Mouse (Mus musculus): ENCODE measurements around the gene Ikzf4. TPM values are rescaled to one million over a fixed set of nuclear protein-coding genes. Genes with fewer than 3 reads are reported as not detected.

Ikzf4 gene
- polyA plus RNA-seq, 1 experiment from 2014 or later = 2.8 TPM

GRCm38 (mm10) chr10:128664808-128665207, 19.0 kb upstream of the Ikzf4 start:
- Histone ChIP-seq H3K36me3 (ENCODE audit: control insufficient read depth, insufficient read depth, low read length) (no peaks in the 10 kb centered on the region), H3K27me3 (ENCODE audit: control insufficient read depth, insufficient read depth, low read length) (no peaks in the 10 kb centered on the region), H3K4me3 (ENCODE audit: low read length) (no peak overlapping the region), H3K4me1 (ENCODE audit: control insufficient read depth, insufficient read depth, low read length) (peaks cover 6% of the 10 kb centered on the region; the same call in 1 of the 2 replicates), H3K9ac (ENCODE audit: low read depth, low read length) (no peak overlapping the region), H3K9me3 (ENCODE audit: control insufficient read depth, low read length) (no peaks in the 10 kb centered on the region), H3K4me2 (replicated peaks; ENCODE audit: low read depth, low read length) (no peak overlapping the region), H3K27ac (ENCODE audit: low read depth, low read length) (no peak overlapping the region)
- 70% methylated on average over 3 of the region's 3 CpGs for WGBS
- no peak for ATAC-seq (ENCODE audit: low FRiP score, low TSS enrichment)

DNA sequence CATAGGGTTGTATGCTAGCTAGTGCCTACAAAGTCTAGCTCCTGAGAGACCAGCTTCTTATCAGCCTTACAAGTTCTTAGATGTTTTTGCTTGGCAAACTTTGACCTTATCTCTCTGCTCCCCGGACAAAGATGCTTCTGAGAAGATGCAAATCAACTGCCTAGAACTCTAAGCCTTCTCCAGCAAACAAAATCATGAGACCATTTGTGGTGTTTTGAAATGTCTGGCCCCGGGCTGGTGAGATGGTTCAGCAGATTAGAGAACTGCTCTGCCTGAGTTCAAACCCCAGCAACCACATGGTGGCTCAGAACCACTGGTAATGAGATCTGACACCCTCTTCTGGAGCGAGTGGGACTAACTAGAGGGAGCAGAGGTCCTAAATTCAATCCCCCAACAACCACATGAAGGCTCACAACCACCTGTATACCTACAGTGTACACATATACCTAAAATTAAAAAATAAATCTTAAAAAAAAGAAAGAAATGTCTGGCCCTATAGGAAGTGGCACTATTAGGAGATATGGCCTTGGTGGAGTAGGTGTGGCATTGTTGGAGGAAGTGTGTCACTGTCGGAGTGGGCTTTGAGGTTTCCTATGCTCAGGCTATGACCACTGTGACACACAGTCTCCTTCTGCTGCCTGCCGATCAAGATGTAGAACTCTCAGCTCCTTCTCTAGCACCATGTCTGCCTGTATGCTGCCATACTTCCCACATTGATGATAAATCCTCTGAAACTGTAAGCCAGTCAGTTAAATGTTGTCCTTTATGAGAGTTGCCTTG, 17.8 kb upstream of the Ikzf4 start:
- Histone ChIP-seq H3K27me3 (ENCODE audit: control insufficient read depth, insufficient read depth, low read length) (no peaks in the 10 kb centered on the region), H3K36me3 (ENCODE audit: control insufficient read depth, insufficient read depth, low read length) (no peaks in the 10 kb centered on the region), H3K9me3 (ENCODE audit: control insufficient read depth, low read length) (no peaks in the 10 kb centered on the region), H3K9ac (ENCODE audit: low read depth, low read length) (no peak overlapping the region), H3K4me3 (ENCODE audit: low read length) (no peak overlapping the region), H3K27ac (ENCODE audit: low read depth, low read length) (no peak overlapping the region), H3K4me1 (ENCODE audit: control insufficient read depth, insufficient read depth, low read length) (peaks cover 3% of the 10 kb centered on the region; the same call in 1 of the 2 replicates), H3K4me2 (replicated peaks; ENCODE audit: low read depth, low read length) (no peak overlapping the region)
- no peak for ATAC-seq (ENCODE audit: low FRiP score, low TSS enrichment)
- 62% methylated on average over 5 of the region's 5 CpGs for WGBS

GRCm38 (mm10) chr10:128662465-128662864, 16.7 kb upstream of the Ikzf4 start:
- no peak overlapping the region for H3K4me3 ChIP-seq (ENCODE audit: low read length)
- no peak overlapping the region for H3K9ac ChIP-seq (ENCODE audit: low read depth, low read length)
- no peak overlapping the region for H3K27ac ChIP-seq (ENCODE audit: low read depth, low read length)
- H3K4me1 ChIP-seq (ENCODE audit: control insufficient read depth, insufficient read depth, low read length) = no peaks in the 10 kb centered on the region
- no peaks in the 10 kb centered on the region for H3K27me3 ChIP-seq (ENCODE audit: control insufficient read depth, insufficient read depth, low read length)
- H3K36me3 ChIP-seq (ENCODE audit: control insufficient read depth, insufficient read depth, low read length) = no peaks in the 10 kb centered on the region
- ATAC-seq (ENCODE audit: low FRiP score, low TSS enrichment) = no peak
- no peak overlapping the region for H3K4me2 ChIP-seq (replicated peaks; ENCODE audit: low read depth, low read length)
- H3K9me3 ChIP-seq (ENCODE audit: control insufficient read depth, low read length) = no peaks in the 10 kb centered on the region

DNA sequence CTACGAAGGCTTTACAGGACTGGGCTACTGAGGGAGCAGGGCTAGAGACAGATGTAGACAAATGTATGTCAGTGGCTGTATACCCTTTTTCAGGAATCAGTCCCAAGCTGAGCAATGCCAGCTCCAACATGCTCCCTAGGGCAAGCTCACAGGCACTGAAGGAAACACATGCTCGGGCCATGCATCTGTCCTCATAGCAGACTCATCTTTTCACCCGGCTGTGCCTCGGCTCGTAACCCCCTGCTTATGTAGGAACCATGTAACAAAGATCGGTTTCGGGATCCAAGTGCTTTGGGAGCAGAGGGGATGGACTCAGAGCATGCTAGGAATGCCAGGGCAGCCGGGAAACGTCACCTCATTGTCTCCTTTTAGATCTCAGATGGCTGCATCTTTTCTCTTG, 13.7 kb upstream of the Ikzf4 start:
- no peak overlapping the region for H3K9ac ChIP-seq (ENCODE audit: low read depth, low read length)

DNA sequence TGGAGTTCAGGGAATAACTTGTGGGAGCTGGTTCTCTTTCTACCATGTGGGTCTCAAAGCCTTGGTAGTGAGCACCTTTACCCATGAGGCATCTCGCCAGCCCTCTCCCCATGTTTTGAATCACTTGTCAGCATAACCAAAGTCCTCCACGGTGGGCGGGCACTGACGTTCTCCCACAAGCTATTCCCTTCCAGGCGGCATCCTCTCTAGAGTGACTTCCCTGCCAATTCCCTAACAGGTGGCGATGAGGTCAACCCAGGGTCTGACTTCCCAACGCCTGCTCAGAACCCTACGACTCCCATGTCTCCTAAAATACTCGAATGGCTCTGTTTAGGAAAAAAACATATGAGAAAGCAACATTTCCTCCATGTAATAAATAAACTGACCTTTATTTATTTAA, 12.1 kb upstream of the Ikzf4 start:
- H3K9me3 ChIP-seq (ENCODE audit: control insufficient read depth, low read length) = no peaks in the 10 kb centered on the region
- WGBS = 50% methylated on average over 9 of the region's 9 CpGs
- no peak overlapping the region for H3K9ac ChIP-seq (ENCODE audit: low read depth, low read length)
- no peak for ATAC-seq (ENCODE audit: low FRiP score, low TSS enrichment)
- H3K4me2 ChIP-seq (replicated peaks; ENCODE audit: low read depth, low read length) = no peak overlapping the region
- H3K4me3 ChIP-seq (ENCODE audit: low read length) = no peak overlapping the region
- no peaks in the 10 kb centered on the region for H3K36me3 ChIP-seq (ENCODE audit: control insufficient read depth, insufficient read depth, low read length)
- H3K27ac ChIP-seq (ENCODE audit: low read depth, low read length) = no peak overlapping the region
- H3K4me1 ChIP-seq (ENCODE audit: control insufficient read depth, insufficient read depth, low read length) = no peaks in the 10 kb centered on the region
- H3K27me3 ChIP-seq (ENCODE audit: control insufficient read depth, insufficient read depth, low read length) = no peaks in the 10 kb centered on the region

More for the DNA sequence above, 13.7 kb upstream of the Ikzf4 start:
- no peak for ATAC-seq (ENCODE audit: low FRiP score, low TSS enrichment)
- no peak overlapping the region for H3K4me2 ChIP-seq (replicated peaks; ENCODE audit: low read depth, low read length)
- no peak overlapping the region for H3K27ac ChIP-seq (ENCODE audit: low read depth, low read length)
- no peaks in the 10 kb centered on the region for H3K27me3 ChIP-seq (ENCODE audit: control insufficient read depth, insufficient read depth, low read length)
- H3K36me3 ChIP-seq (ENCODE audit: control insufficient read depth, insufficient read depth, low read length) = no peaks in the 10 kb centered on the region
- no peak overlapping the region for H3K4me3 ChIP-seq (ENCODE audit: low read length)
- no peaks in the 10 kb centered on the region for H3K4me1 ChIP-seq (ENCODE audit: control insufficient read depth, insufficient read depth, low read length)
- H3K9me3 ChIP-seq (ENCODE audit: control insufficient read depth, low read length) = no peaks in the 10 kb centered on the region
- WGBS = 39% methylated on average over 9 of the region's 9 CpGs

DNA sequence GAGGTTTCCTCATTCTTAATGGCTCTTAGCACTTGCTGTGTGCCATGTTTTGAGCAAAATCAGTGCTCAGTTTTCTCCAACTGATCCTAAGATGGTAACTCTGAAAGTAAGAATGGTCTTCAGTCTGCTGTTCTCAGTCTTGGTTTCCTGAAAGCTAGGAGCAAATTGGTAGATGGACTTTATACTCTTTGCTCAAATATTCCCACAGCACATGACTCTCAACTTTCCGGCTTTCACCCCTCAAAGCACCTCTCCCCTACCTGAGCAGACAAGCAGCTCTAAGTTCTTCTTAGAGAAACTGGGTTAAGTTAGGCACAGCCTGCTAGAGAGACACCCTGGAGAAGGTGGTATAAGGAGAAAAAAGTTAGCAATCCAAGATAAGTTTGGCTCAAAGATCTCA, 10.9 kb upstream of the Ikzf4 start:
- 91% methylated on average over 1 of the region's 1 CpGs for WGBS
- Histone ChIP-seq H3K4me2 (replicated peaks; ENCODE audit: low read depth, low read length) (no peak overlapping the region), H3K36me3 (ENCODE audit: control insufficient read depth, insufficient read depth, low read length) (no peaks in the 10 kb centered on the region), H3K9me3 (ENCODE audit: control insufficient read depth, low read length) (no peaks in the 10 kb centered on the region), H3K4me3 (ENCODE audit: low read length) (no peak overlapping the region), H3K4me1 (ENCODE audit: control insufficient read depth, insufficient read depth, low read length) (no peaks in the 10 kb centered on the region), H3K27ac (ENCODE audit: low read depth, low read length) (no peak overlapping the region), H3K27me3 (ENCODE audit: control insufficient read depth, insufficient read depth, low read length) (no peaks in the 10 kb centered on the region), H3K9ac (ENCODE audit: low read depth, low read length) (no peak overlapping the region)
- no peak for ATAC-seq (ENCODE audit: low FRiP score, low TSS enrichment)

- Histone ChIP-seq H3K4me3 (ENCODE audit: low read length) (no peak overlapping the region), H3K9me3 (ENCODE audit: control insufficient read depth, low read length) (no peaks in the 10 kb centered on the region), H3K4me2 (replicated peaks; ENCODE audit: low read depth, low read length) (no peak overlapping the region), H3K27me3 (ENCODE audit: control insufficient read depth, insufficient read depth, low read length) (no peaks in the 10 kb centered on the region), H3K27ac (ENCODE audit: low read depth, low read length) (no peak overlapping the region), H3K36me3 (ENCODE audit: control insufficient read depth, insufficient read depth, low read length) (no peaks in the 10 kb centered on the region), H3K4me1 (ENCODE audit: control insufficient read depth, insufficient read depth, low read length) (no peaks in the 10 kb centered on the region), H3K9ac (ENCODE audit: low read depth, low read length) (no peak overlapping the region)
- no peak for ATAC-seq (ENCODE audit: low FRiP score, low TSS enrichment)
- 86% methylated on average over 3 of the region's 3 CpGs for WGBS
These were observed 9.5 kb upstream of the Ikzf4 start for GRCm38 (mm10) chr10:128655254-128655653.

DNA sequence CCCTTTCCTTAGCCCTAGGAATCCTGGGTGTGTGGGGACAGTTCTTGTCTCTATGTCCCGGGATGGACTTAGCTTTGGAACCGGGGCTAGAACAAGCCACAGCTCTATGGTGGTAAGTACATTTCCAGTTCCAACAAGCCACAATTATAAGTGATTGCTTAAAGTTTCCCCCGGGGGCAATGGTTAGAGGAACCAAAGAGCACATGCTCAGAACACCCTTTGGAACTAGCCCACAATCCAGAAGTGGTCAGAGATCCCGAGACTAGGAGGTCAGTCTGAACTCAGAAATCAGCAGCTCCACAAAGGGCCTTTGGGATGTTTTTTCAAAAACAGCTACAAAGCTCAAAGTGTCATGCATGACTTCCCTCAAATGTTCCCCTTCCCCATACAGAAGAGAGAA, 8.1 kb upstream of the Ikzf4 start:
- H3K9ac ChIP-seq (ENCODE audit: low read depth, low read length) = 0 out of 2 replicates have a peak overlapping the region, but pooled peaks have one; percentile 7
- ATAC-seq (ENCODE audit: low FRiP score, low TSS enrichment) = no peak
- H3K4me2 ChIP-seq (replicated peaks; ENCODE audit: low read depth, low read length) = no peak overlapping the region
- no peak overlapping the region for H3K27ac ChIP-seq (ENCODE audit: low read depth, low read length)
- no peaks in the 10 kb centered on the region for H3K36me3 ChIP-seq (ENCODE audit: control insufficient read depth, insufficient read depth, low read length)
- H3K27me3 ChIP-seq (ENCODE audit: control insufficient read depth, insufficient read depth, low read length) = no peaks in the 10 kb centered on the region
- 74% methylated on average over 4 of the region's 4 CpGs for WGBS
- no peaks in the 10 kb centered on the region for H3K9me3 ChIP-seq (ENCODE audit: control insufficient read depth, low read length)
- H3K4me3 ChIP-seq (ENCODE audit: low read length) = no peak overlapping the region
- no peaks in the 10 kb centered on the region for H3K4me1 ChIP-seq (ENCODE audit: control insufficient read depth, insufficient read depth, low read length)

GRCm38 (mm10) chr10:128646139-128647089, 623 bp upstream of the Ikzf4 start:
- no peaks in the 10 kb centered on the region for H3K36me3 ChIP-seq (ENCODE audit: control insufficient read depth, insufficient read depth, low read length)
- 4% methylated on average over 11 of the region's 13 CpGs for WGBS
- H3K27ac ChIP-seq (ENCODE audit: low read depth, low read length) = peak overlapping the region; percentile 2; the same call in 1 of the 2 replicates
- ATAC-seq (ENCODE audit: low FRiP score, low TSS enrichment) = peak; percentile 70
- H3K9me3 ChIP-seq (ENCODE audit: control insufficient read depth, low read length) = no peaks in the 10 kb centered on the region
- H3K4me2 ChIP-seq (replicated peaks; ENCODE audit: low read depth, low read length) = peak overlapping the region; percentile 81
- no peaks in the 10 kb centered on the region for H3K27me3 ChIP-seq (ENCODE audit: control insufficient read depth, insufficient read depth, low read length)
- H3K4me3 ChIP-seq (ENCODE audit: low read length) = peak overlapping the region; percentile 49
- H3K9ac ChIP-seq (ENCODE audit: low read depth, low read length) = peak overlapping the region; percentile 31; the same call in 1 of the 2 replicates
- peaks cover 15% of the 10 kb centered on the region for H3K4me1 ChIP-seq (ENCODE audit: control insufficient read depth, insufficient read depth, low read length)
